Mouse (Mus musculus): ENCODE data around the gene Ebf3.

Gene Ebf3

GRCm38 (mm10) chr7:137295612-137296011, 18.6 kb downstream of the Ebf3 start:
- in situ Hi-C loops (cut with MboI; ENCODE audit: unreplicated experiment in 2 of 2), result no loop called here

GRCm38 (mm10) chr7:137294446-137294845, 19.8 kb downstream of the Ebf3 start:
- in situ Hi-C loops (cut with MboI; ENCODE audit: unreplicated experiment in 2 of 2), result no loop called here

GRCm38 (mm10) chr7:137289290-137289957, 24.8 kb downstream of the Ebf3 start:
- in situ Hi-C loops (cut with MboI; ENCODE audit: unreplicated experiment in 2 of 2), result no loop called here

GRCm38 (mm10) chr7:137278171-137278570, 36.1 kb downstream of the Ebf3 start:
- in situ Hi-C loops (cut with MboI; ENCODE audit: unreplicated experiment in 2 of 2), result no loop called here

GRCm38 (mm10) chr7:137277713-137278112, 36.5 kb downstream of the Ebf3 start:
- in situ Hi-C loops (cut with MboI; ENCODE audit: unreplicated experiment in 2 of 2), result no loop called here

- in situ Hi-C loops (cut with MboI; ENCODE audit: unreplicated experiment in 2 of 2), result no loop called here
Observed at GRCm38 (mm10) chr7:137272252-137272651, 42.0 kb downstream of the Ebf3 start.

- in situ Hi-C loops (cut with MboI; ENCODE audit: unreplicated experiment in 2 of 2), result no loop called here
Observed at GRCm38 (mm10) chr7:137268452-137269155, 45.6 kb downstream of the Ebf3 start.

- in situ Hi-C loops (cut with MboI; ENCODE audit: unreplicated experiment in 2 of 2), result no loop called here
Observed at GRCm38 (mm10) chr7:137267441-137267840, 46.8 kb downstream of the Ebf3 start.

GRCm38 (mm10) chr7:137266575-137266974, 47.7 kb downstream of the Ebf3 start:
- in situ Hi-C loops (cut with MboI; ENCODE audit: unreplicated experiment in 2 of 2), result no loop called here

- in situ Hi-C loops (cut with MboI; ENCODE audit: unreplicated experiment in 2 of 2), result no loop called here
Observed at GRCm38 (mm10) chr7:137262330-137262729, 51.9 kb downstream of the Ebf3 start.

GRCm38 (mm10) chr7:137246213-137246872, 67.9 kb downstream of the Ebf3 start:
- in situ Hi-C loops (cut with MboI; ENCODE audit: unreplicated experiment in 2 of 2), result no loop called here

- in situ Hi-C loops (cut with MboI; ENCODE audit: unreplicated experiment in 2 of 2), result no loop called here
Observed at GRCm38 (mm10) chr7:137244839-137245238, 69.4 kb downstream of the Ebf3 start.

- in situ Hi-C loops (cut with MboI; ENCODE audit: unreplicated experiment in 2 of 2), result no loop called here
Observed at GRCm38 (mm10) chr7:137240481-137240880, 73.8 kb downstream of the Ebf3 start.

- in situ Hi-C loops (cut with MboI; ENCODE audit: unreplicated experiment in 2 of 2), result no loop called here
Observed at GRCm38 (mm10) chr7:137239542-137240133, 74.6 kb downstream of the Ebf3 start.

- in situ Hi-C loops (cut with MboI; ENCODE audit: unreplicated experiment in 2 of 2), result no loop called here
Observed at GRCm38 (mm10) chr7:137237419-137237818, 76.8 kb downstream of the Ebf3 start.

- in situ Hi-C loops (cut with MboI; ENCODE audit: unreplicated experiment in 2 of 2), result no loop called here
Observed at GRCm38 (mm10) chr7:137223823-137224222, 90.4 kb downstream of the Ebf3 start.

GRCm38 (mm10) chr7:137222831-137223505, 91.3 kb downstream of the Ebf3 start:
- in situ Hi-C loops (cut with MboI; ENCODE audit: unreplicated experiment in 2 of 2), result no loop called here

GRCm38 (mm10) chr7:137221599-137221998, 92.6 kb downstream of the Ebf3 start:
- in situ Hi-C loops (cut with MboI; ENCODE audit: unreplicated experiment in 2 of 2), result no loop called here

GRCm38 (mm10) chr7:137220436-137220835, 93.8 kb downstream of the Ebf3 start:
- in situ Hi-C loops (cut with MboI; ENCODE audit: unreplicated experiment in 2 of 2), result no loop called here

- in situ Hi-C loops (cut with MboI; ENCODE audit: unreplicated experiment in 2 of 2), result no loop called here
Observed at GRCm38 (mm10) chr7:137218706-137219105, 95.5 kb downstream of the Ebf3 start.

- in situ Hi-C loops (cut with MboI; ENCODE audit: unreplicated experiment in 2 of 2), result no loop called here
Observed at GRCm38 (mm10) chr7:137213444-137213843, 100.8 kb downstream of the Ebf3 start.

All from v-Abl transformed pro-B cells (cell line).